Comparison of ENCODE assay signal across 20 mouse cellular contexts in genomic region chr13:54803010-54803409, GRCm38 (mm10). TPM values are rescaled to one million over a fixed set of nuclear protein-coding genes. Genes with fewer than 3 reads are reported as not detected.
DNase-seq lines count a peak whose midpoint lies in the region; ATAC-seq and TF ChIP-seq lines count a peak whose summit lies in the region.
"Had no signal": no experiment of that assay in that cellular context is flagged by ENCODE, and none has a peak within 500 bp of the region (broad histone marks: within the 10 kb centered on the region; RNA-seq: fewer than 3 reads in every experiment).

No protein-coding gene starts in this region.

- TF ChIP-seq POLR2A in cortical plate, adult 2 months (IDR thresholded peaks at IDR 0.05; ENCODE audit: extremely low read depth, insufficient read depth, low read length), result no peak

- peak; percentile 33 for TF ChIP-seq CTCF in gastrocnemius, adult 2 months (IDR thresholded peaks at IDR 0.05)
- TF ChIP-seq CTCF in liver, embryonic 14.5 days (IDR thresholded peaks at IDR 0.05; ENCODE audit: low read depth), result peak; percentile 55
- TF ChIP-seq CTCF in E14TG2a.4 (conservative IDR thresholded peaks at IDR 0.05; ENCODE audit: low read length), result peak; percentile 84
- 0 out of 2 replicates have a peak, but pooled peaks have one; percentile 3 for TF ChIP-seq CTCF in cortical plate, adult 2 months (IDR thresholded peaks at IDR 0.05; ENCODE audit: extremely low read depth, insufficient read depth, low read length)

- no peak overlapping the region for H3K27ac ChIP-seq in gastrocnemius, adult 2 months
- no peak overlapping the region for H3K27ac ChIP-seq in liver, embryonic 14.5 days
- no peak overlapping the region for H3K27ac ChIP-seq in cortical plate, adult 2 months (ENCODE audit: insufficient read depth, low read length)
- H3K27ac ChIP-seq: stomach, embryonic 15.5 days had no signal

- ATAC-seq in liver, embryonic 14.5 days (ENCODE audit: insufficient read depth), result no peak
- ATAC-seq: inflammation-experienced regulatory T-cells, adult 6 months had no signal

- WGBS in liver, embryonic 14.5 days (ENCODE audit: insufficient replicate concordance), result 51% methylated on average over 6 of the region's 6 CpGs

- H3K36me3 ChIP-seq in liver, embryonic 14.5 days (replicated peaks; ENCODE audit: control insufficient read depth, insufficient read depth, low read depth), result no peaks in the 10 kb centered on the region
- H3K36me3 ChIP-seq in E14TG2a.4 (ENCODE audit: insufficient read depth, low read length), result no peaks in the 10 kb centered on the region
- H3K36me3 ChIP-seq: stomach, embryonic 15.5 days had no signal

- TF ChIP-seq EP300 in liver, embryonic 14.5 days (IDR thresholded peaks at IDR 0.05; ENCODE audit: low read depth), result no peak

- H3K4me2 ChIP-seq in liver, embryonic 14.5 days (ENCODE audit: low read depth), result no peak overlapping the region
- H3K4me2 ChIP-seq: stomach, embryonic 15.5 days had no signal

- no peak overlapping the region for H3K9ac ChIP-seq in liver, embryonic 14.5 days (replicated peaks)
- H3K9ac ChIP-seq: stomach, embryonic 15.5 days had no signal

- DNase-seq in gastrocnemius, adult 2 months, result no peak
- DNase-seq in gastrocnemius, postnatal 25 days, result no peak
- DNase-seq in liver, embryonic 14.5 days (ENCODE audit: low read depth in 3 of 3, low spot score in 3 of 3), result no peak
- no peak for DNase-seq in liver
- DNase-seq in gastrocnemius, adult 18-20 months (ENCODE audit: low spot score), result no peak
- no peak for DNase-seq in heart, adult 9 months (ENCODE audit: low spot score in 2 of 2)
- DNase-seq: cerebellum, adult 9-10 months; heart, postnatal 10 days; kidney, postnatal 25 days had no signal

- no peak overlapping the region for H3K4me3 ChIP-seq in gastrocnemius, adult 2 months
- H3K4me3 ChIP-seq in liver, embryonic 14.5 days (ENCODE audit: insufficient read depth in 1 of 2, low read depth in 2 of 2, low read length in 2 of 2), result no peak overlapping the region
- H3K4me3 ChIP-seq in E14TG2a.4 (replicated peaks; ENCODE audit: low read length), result no peak overlapping the region
- H3K4me3 ChIP-seq in cortical plate, adult 2 months (ENCODE audit: insufficient read depth, low read length), result no peak overlapping the region
- H3K4me3 ChIP-seq: erythroblast, embryonic 14.5 days; myocyte; stomach, embryonic 15.5 days had no signal

- H3K4me1 ChIP-seq in liver, embryonic 14.5 days (replicated peaks; ENCODE audit: control insufficient read depth in 2 of 2, insufficient read depth in 2 of 2, low read length in 1 of 2), result no peaks in the 10 kb centered on the region
- peaks cover 33% of the 10 kb centered on the region for H3K4me1 ChIP-seq in E14TG2a.4 (replicated peaks; ENCODE audit: low read depth, low read length)
- H3K4me1 ChIP-seq in cortical plate, adult 2 months (ENCODE audit: control insufficient read depth, insufficient read depth, low read length), result no peaks in the 10 kb centered on the region; the same call in 1 of the 2 replicates

- intact Hi-C loops in gastrocnemius, adult 2 months (cut with DNase I), result no loop called here

- H3K27me3 ChIP-seq in liver, embryonic 14.5 days (ENCODE audit: control insufficient read depth, insufficient read depth, low read length), result no peaks in the 10 kb centered on the region
- H3K27me3 ChIP-seq in E14TG2a.4 (ENCODE audit: insufficient read depth, low read length), result peaks cover 28% of the 10 kb centered on the region

- no peaks in the 10 kb centered on the region for H3K9me3 ChIP-seq in liver, embryonic 14.5 days (ENCODE audit: control insufficient read depth, low read length)
- no peaks in the 10 kb centered on the region for H3K9me3 ChIP-seq in E14TG2a.4 (ENCODE audit: low read length)
- H3K9me3 ChIP-seq: stomach, embryonic 15.5 days had no signal

RNA-seq across cellular contexts. Expression of gene Tspan17, which starts 13.8 kb away (rescaled TPM):
- total RNA-seq in gastrocnemius, adult 2 months (2021), result 10 to 100 TPM; 15.3 to 25.3 TPM
- 10 to 100 TPM; 14.2 to 18.0 TPM for total RNA-seq in gastrocnemius, postnatal 25 days (2021)
- 0.28 and 0.47 TPM in 2 replicates for polyA plus RNA-seq in liver, embryonic 14.5 days (2012; rRNA removed)
- polyA plus RNA-seq in liver, embryonic 14.5 days (2014; fragmentation: Nextera tagmentation; extraction: Ambion mirVana), result 0.58 and 0.99 TPM in 2 replicates
- polyA plus RNA-seq in cortical plate, adult 2 months (2012; rRNA removed), result 75.7 and 78.9 TPM in 2 replicates
- 10 to 100 TPM; 19.1 to 23.1 TPM for total RNA-seq in gastrocnemius, adult 18-20 months (2021)
- total RNA-seq: megakaryocyte-erythroid progenitor cell, adult 5-6 weeks had no signal
- polyA plus RNA-seq: erythroblast, embryonic 14.5 days had no signal

RNA-seq across cellular contexts. Expression of gene Eif4e1b, which starts 19.2 kb away (rescaled TPM):
- total RNA-seq in gastrocnemius, adult 2 months (2021), result not detected
- total RNA-seq in gastrocnemius, postnatal 25 days (2021), result not detected
- polyA plus RNA-seq in liver, embryonic 14.5 days (2012; rRNA removed), result not detected in 2 replicates
- not detected in 2 replicates for polyA plus RNA-seq in liver, embryonic 14.5 days (2014; fragmentation: Nextera tagmentation; extraction: Ambion mirVana)
- not detected in 2 replicates for polyA plus RNA-seq in cortical plate, adult 2 months (2012; rRNA removed)
- not detected for total RNA-seq in gastrocnemius, adult 18-20 months (2021)
- total RNA-seq: granulocyte monocyte progenitor cell, adult 5-6 weeks; heart, postnatal 10 days; layer of hippocampus, postnatal 25 days; megakaryocyte-erythroid progenitor cell, adult 5-6 weeks had no signal
- polyA plus RNA-seq: erythroblast, embryonic 14.5 days; inflammation-experienced regulatory T-cells, adult 6 months; limb, embryonic 11.5 days; lung, embryonic 16.5 days; myocyte; stomach, embryonic 15.5 days had no signal

RNA-seq across cellular contexts. Expression of gene Sncb, which starts 36.6 kb away (rescaled TPM):
- total RNA-seq in gastrocnemius, adult 2 months (2021), result not detected
- total RNA-seq in gastrocnemius, postnatal 25 days (2021), result not detected
- polyA plus RNA-seq in liver, embryonic 14.5 days (2012; rRNA removed), result 0.02 and 0.06 TPM in 2 replicates
- polyA plus RNA-seq in liver, embryonic 14.5 days (2014; fragmentation: Nextera tagmentation; extraction: Ambion mirVana), result not detected in 2 replicates
- 734 and 773 TPM in 2 replicates for polyA plus RNA-seq in cortical plate, adult 2 months (2012; rRNA removed)
- not detected for total RNA-seq in gastrocnemius, adult 18-20 months (2021)
- total RNA-seq: granulocyte monocyte progenitor cell, adult 5-6 weeks; heart, postnatal 10 days; megakaryocyte-erythroid progenitor cell, adult 5-6 weeks had no signal
- polyA plus RNA-seq: erythroblast, embryonic 14.5 days; limb, embryonic 11.5 days; lung, embryonic 16.5 days; myocyte had no signal

RNA-seq across cellular contexts. Expression of gene Gprin1, which starts 53.3 kb away (rescaled TPM):
- not detected for total RNA-seq in gastrocnemius, adult 2 months (2021)
- not detected for total RNA-seq in gastrocnemius, postnatal 25 days (2021)
- polyA plus RNA-seq in liver, embryonic 14.5 days (2012; rRNA removed), result 0.01 and 0.05 TPM in 2 replicates
- 0.03 TPM in 1 of 2 replicates, not detected in the other for polyA plus RNA-seq in liver, embryonic 14.5 days (2014; fragmentation: Nextera tagmentation; extraction: Ambion mirVana)
- 57.2 and 62.1 TPM in 2 replicates for polyA plus RNA-seq in cortical plate, adult 2 months (2012; rRNA removed)
- not detected for total RNA-seq in gastrocnemius, adult 18-20 months (2021)
- total RNA-seq: granulocyte monocyte progenitor cell, adult 5-6 weeks; megakaryocyte-erythroid progenitor cell, adult 5-6 weeks had no signal
- polyA plus RNA-seq: erythroblast, embryonic 14.5 days; inflammation-experienced regulatory T-cells, adult 6 months had no signal

Comparison
In these comparisons a context has a peak if more than half of its experiments do, and no peak if none do; other contexts are left out.
1. CTCF ChIP-seq: peak in every context shown above with its lines; median percentile 84 in E14TG2a.4; 55 in liver, embryonic 14.5 days; 33 in gastrocnemius, adult 2 months; 3 in cortical plate, adult 2 months.